Mouse (Mus musculus) spleen, adult 2 months (tissue): Measurements from ENCODE around the gene Skp1a.

Experiments
- CTCF ChIP-seq: fragments of 200-500 bp; IDR thresholded peaks from 2 replicates; pipeline ENCODE4 v1.5.1; 2011; ENCODE audit warnings: mild to moderate bottlenecking, inconsistent platforms; ENCODE audit not compliant: insufficient read depth, insufficient read length, insufficient replicate concordance; ENCODE audit errors: extremely low read depth
- POLR2A ChIP-seq: fragments of 200-500 bp; IDR thresholded peaks from 2 replicates; pipeline ENCODE4 v1.6.1; 2011; ENCODE audit warnings: low read depth, low read length, inconsistent platforms

- TF ChIP-seq CTCF: no peak
- TF ChIP-seq POLR2A: no peak
These were observed 1.1 kb upstream of the Skp1a start for GRCm38 (mm10) chr11:52230694-52231093.
